Mouse (Mus musculus): ENCODE results near the gene Cd300lb.

- TF ChIP-seq CTCF (IDR thresholded peaks at IDR 0.05; ENCODE audit: extremely low read depth, insufficient read depth, low read length) (no peak), POLR2A (IDR thresholded peaks at IDR 0.05; ENCODE audit: extremely low read depth, insufficient read depth, low read length) (no peak)
Observed at GRCm38 (mm10) chr11:114960369-114960768, 26.2 kb upstream of the Cd300lb start.

Data from cortical plate, adult 2 months (tissue).